Mouse (Mus musculus): ENCODE data around the gene Dpep3.
A peak's percentile ranks its signal among the peaks of the same experiment; 100 is the strongest.

Dpep3 gene

GRCm38 (mm10) chr8:105971019-105971720, 8.1 kb downstream of the Dpep3 start:
- DNase-seq, result no peak

GRCm38 (mm10) chr8:105969367-105969766, 9.9 kb downstream of the Dpep3 start:
- DNase-seq, result no peak

GRCm38 (mm10) chr8:105966692-105967311, 12.4 kb downstream of the Dpep3 start:
- peak; percentile 65 for DNase-seq

DNA sequence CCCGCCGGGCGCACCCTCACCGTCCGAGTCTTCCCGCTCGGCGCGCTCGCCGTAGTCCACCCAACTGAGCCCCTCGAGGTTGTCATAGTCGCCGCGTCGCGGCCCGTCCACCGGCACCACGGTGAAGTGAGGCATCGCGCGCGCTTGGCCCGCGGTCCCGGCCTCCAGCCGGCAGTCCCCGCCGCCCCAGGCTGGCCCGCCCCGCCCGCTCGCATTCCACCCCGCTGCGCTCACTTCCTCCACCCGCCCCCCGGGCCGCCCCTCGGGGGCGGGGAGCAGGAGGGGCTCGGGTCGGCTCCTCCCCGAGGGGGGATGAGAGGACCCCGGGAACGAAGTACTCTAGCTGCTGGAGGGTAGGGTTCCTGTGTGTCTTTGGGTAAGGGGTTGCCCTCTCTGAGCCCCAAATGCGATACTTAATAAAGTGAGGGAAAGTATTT, 13.3 kb downstream of the Dpep3 start, which contains the start of gene Slc12a4:
Slc12a4 (minus strand) TSS at position 193 of the 437 bp plus-strand sequence.
- DNase-seq, result peak; percentile 92

DNA sequence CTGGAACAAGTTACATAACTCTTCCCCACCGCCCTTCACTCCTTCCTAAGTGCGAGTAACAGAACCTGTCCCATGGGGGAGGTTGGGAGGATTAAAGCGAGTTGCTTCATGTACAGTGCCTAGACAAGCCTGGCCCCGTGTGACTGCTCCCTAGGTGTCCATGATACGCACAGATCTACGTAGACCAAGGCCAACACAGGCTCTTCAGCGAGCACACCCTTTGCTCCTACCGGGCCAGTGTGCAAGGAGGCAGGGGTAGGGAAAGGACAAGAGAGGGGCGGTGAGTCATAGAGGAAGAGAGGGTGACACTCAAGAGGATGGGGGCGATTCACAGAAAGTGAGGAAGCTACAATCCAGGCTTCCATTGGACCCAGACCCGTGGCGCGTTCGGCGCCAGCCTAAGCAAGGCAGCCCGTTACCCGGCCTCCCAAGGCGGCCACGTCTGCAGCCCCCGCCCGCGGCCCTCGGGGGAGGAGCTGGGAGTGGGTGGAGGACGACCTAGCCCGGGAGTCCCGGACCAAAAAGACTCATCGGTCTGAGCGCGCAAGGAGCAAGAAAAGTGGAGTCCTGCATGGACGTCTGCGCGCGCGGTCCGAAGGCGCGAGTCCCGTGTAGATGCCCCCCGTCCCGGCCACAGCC, 13.8 kb downstream of the Dpep3 start:
- DNase-seq, result peak; percentile 50

GRCm38 (mm10) chr8:105964506-105965265, 14.5 kb downstream of the Dpep3 start:
- no peak for DNase-seq

- DNase-seq, result no peak
These were observed 17.7 kb downstream of the Dpep3 start for GRCm38 (mm10) chr8:105961536-105961935.

DNA sequence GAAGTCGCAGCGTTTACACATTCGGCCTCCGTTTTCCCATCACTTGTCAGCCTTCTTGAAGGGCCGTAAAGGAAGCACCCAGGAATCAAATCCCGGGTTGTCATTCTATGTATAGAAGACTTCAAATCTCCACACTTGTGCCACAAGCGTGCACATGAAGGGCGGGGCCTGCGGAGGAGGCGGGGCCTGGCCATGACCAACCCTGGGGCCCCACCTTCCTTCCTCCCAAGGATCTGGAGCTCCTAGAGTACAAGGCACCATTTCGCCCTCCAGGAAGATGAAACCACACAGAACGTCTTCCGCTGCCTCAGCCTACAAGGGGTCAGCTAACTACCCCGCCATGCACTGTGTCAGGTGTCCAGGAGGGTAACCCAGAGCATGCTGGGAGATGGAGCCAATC, 18.1 kb downstream of the Dpep3 start:
- DNase-seq, result no peak

DNA sequence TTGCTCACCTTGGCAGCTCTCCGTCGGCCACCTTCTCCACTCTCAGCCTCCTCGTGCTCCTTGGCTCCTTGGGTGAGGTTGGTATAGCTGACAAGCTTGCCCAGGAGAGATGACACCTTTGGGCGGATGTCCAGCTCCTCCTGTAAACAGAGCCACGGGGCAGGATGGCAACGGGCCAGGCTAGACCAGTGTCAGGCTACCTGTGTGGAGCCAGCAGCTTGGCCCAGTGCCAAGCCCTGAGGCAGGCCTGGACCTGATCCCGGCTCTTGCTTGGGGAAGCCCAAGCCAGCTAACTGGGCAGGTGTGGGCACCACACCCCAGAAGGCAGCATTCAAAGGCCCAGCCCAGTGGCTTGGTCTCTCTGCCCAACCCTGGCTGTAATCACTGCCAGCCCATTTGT, 19.9 kb downstream of the Dpep3 start:
- DNase-seq, result no peak

DNA sequence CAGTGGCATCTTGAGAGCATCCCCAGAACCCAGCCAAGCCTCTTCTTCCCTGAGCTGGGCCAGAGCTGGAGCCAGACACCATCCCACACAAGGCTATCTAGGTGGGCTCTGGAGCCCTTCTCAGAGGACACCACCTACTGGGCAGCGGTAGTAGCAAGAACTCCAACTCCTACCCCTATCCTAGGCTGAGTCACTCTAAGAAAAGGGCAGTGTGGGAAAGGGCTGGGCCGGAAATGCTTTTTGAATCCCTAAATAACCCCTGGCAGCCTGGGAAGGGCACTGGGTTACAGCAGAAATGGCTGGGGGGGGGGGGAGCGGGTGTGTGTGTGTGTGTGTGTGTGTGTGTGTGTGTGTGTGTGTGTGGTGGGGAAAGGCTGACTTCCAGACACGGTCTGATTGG, 21.4 kb downstream of the Dpep3 start:
- DNase-seq, result no peak

GRCm38 (mm10) chr8:105956556-105956955, 22.7 kb downstream of the Dpep3 start:
- no peak for DNase-seq

- DNase-seq, result no peak
These were observed 28.1 kb downstream of the Dpep3 start for GRCm38 (mm10) chr8:105951057-105951659.

DNA sequence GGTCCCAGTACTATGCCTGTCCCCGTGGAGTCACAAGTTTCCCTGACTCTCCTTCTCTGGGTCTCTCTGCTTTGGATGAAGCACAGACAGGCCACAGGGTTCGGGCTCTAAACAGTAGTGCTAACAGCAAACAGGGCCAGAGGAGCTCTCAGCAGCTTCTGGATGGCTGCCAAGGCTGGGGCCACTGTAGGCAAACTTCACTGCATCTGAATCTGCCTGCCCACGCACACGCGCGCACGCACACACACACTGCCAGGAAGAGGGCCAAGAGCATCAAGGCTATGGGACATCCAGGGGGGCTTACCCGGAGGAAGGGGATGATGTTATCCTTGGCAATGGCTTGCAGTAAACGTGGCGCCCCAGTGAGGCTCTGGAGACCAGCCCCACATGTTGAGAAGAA, 29.9 kb downstream of the Dpep3 start:
- no peak for DNase-seq

GRCm38 (mm10) chr8:105943321-105943739, 35.9 kb downstream of the Dpep3 start, which contains the start of gene Lcat:
Gene Lcat (minus strand): TSS chr8:105943382.
- no peak for DNase-seq

DNA sequence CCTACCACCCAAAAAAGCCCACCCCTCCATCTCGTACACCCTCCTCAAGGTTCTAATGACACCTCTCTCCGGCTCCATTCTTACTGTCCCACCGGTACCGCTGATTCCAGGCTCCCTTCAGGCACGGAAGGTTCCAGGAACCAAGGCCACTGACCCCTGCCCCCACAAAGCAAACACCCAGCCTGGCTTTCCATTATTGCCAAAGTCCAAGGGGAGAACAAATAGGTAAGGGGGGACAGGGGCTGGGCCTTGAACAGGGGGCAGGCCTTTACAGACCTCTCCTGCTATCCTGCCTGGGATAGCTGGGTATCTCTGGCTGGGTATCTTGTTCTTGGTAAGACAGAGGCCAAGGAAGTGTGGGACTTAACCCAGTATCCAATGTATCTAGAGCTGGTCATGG, 36.7 kb downstream of the Dpep3 start:
- DNase-seq, result no peak

GRCm38 (mm10) chr8:105942026-105942425, 37.2 kb downstream of the Dpep3 start:
- no peak for DNase-seq

- peak; percentile 31 for DNase-seq
These were observed 40.9 kb downstream of the Dpep3 start, which contains the start of gene Psmb10 for GRCm38 (mm10) chr8:105938306-105938669. Gene Psmb10 (minus strand): TSS chr8:105938444.

DNA sequence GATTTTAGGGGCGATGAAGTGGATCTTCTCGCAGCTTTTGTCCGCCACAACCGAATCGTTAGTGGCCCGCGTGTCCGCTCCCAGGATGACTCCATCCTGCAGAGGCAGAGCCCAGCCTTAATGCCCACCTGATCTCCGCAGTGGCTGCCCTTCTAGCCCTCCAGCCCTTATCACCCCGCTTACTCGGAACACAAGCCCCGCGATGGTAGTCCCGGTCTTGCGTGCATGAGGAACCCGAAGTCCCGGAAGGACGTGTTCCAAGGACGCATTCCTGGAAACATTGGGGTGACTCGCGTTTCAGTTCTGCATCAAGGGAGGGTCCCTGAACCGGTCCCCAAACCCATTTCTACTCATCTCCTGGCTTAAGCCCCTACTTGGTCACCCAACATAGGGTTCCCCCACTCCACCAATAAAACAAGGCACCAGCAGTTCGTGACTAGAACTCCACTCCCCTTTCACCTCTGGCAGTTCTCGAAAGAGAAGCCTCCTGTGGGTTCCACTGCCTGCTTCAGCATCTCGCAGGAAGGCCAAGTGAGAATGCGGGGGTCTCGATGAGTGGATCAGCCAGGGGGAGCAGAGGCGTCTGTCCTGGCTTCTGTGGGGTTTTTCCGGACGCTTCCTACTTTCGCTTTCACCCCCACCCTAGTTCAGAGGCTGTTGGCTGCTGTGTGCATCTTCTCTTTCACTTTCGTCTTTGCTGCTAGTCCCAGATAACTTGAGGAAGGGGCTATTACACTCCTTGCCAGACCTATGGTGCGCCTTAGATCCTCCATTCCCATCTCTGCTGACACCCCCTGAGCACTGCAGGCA, 41.5 kb downstream of the Dpep3 start:
- DNase-seq, result peak; percentile 38

DNA sequence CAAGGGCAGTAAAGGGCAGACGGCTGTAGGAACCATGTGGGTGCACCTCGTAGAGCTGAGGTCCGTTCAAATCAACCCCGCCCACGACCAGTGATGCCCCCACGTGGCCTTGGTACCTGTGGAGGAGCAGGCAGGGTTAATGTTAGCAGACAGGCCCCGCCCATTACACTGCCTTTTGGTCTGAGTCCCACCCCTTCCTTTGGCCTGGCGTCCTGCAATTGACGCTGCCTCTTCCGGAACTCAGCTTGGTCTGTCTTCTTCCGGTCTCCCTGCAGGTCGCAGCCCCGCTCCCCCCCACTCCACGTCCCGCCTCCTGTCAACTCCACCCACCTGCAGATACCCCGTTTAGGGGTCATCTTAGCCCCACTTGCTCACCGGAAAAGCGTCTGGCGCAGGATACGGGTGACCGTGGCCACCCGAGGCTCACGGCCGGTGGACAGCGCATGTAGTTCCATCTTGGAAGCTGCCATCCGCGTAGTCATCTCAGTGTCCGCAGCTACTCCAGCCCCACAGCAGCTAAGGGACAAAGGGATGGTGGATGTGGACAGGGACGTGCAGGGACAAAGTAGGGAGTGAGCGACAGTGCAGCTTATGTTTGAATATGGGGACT, 42.3 kb downstream of the Dpep3 start:
- peak; percentile 94 for DNase-seq

GRCm38 (mm10) chr8:105935863-105936603, 43.2 kb downstream of the Dpep3 start:
- peak; percentile 9 for DNase-seq

DNA sequence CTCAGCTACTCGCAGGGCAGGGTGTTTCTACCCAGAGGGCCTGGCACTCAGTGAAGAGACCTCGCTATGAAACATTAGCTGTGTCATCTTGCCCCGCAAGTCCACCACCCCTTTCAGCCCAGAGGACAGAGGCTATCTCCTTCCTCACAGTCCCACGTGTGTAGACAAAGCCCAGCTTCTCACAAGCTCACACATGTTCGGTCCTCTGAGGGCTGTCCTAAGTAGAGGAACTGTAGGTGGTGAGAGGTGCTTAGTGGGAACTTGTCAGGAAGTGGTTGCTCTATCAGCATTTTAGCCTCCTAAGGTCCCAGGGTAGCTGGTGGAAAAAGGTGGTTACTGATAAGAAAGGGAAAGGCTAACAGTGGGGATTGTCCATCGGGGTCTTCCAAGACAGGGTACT, 44.1 kb downstream of the Dpep3 start:
- DNase-seq, result no peak

Data from embryo, embryonic 11 days (tissue).